Mouse (Mus musculus) heart, postnatal 36 days (tissue): Measurements from ENCODE around the gene Stk26. TPM values are rescaled to one million over a fixed set of nuclear protein-coding genes. Genes with fewer than 3 reads are reported as not detected.
A peak's percentile ranks its signal among the peaks of the same experiment; 100 is the strongest.

Experiments
- DNase-seq, 2 experiments: peaks; one replicate each; pipeline ENCODE4 v3.0.0; 2021 to 2022
- intact Hi-C: fragments of 180-260 bp; cut with DNase I; formaldehyde crosslinking; loops from one replicate; pipeline ENCODE4 v1.15.1; 2025
- total RNA-seq, 2 experiments: library from RNA; stranded (reverse); gene quantifications; 2 replicates each; pipeline ENCODE4 v1.2.3; 2021

Stk26 gene
- total RNA-seq, 2 experiments from 2014 or later: 1.8 to 2.4 TPM

GRCm38 (mm10) chrX:50924629-50925364 lies 84.0 kb downstream of the Stk26 start:
- intact Hi-C loops: loop anchor here (5.0 kb wide), 1 partner anchor 247 kb away; no protein-coding TSS in a partner anchor
- DNase-seq: peak; percentile 5 to 11

- DNase-seq: no peak
- intact Hi-C loops: loop anchor here (5.0 kb wide), 1 partner anchor 250 kb away; no protein-coding TSS in a partner anchor
Observed at GRCm38 (mm10) chrX:50926893-50927545, 86.2 kb downstream of the Stk26 start.

- intact Hi-C loops: no loop called here
- no peak for DNase-seq
Observed at GRCm38 (mm10) chrX:50930309-50930708, 89.5 kb downstream of the Stk26 start.

GRCm38 (mm10) chrX:50937117-50937516 lies 96.3 kb downstream of the Stk26 start:
- DNase-seq: no peak
- intact Hi-C loops: no loop called here

- DNase-seq: no peak
- intact Hi-C loops: no loop called here
Observed at GRCm38 (mm10) chrX:50942610-50943009, 101.8 kb downstream of the Stk26 start, which contains the start of gene Frmd7. Frmd7 (minus strand) TSS chrX:50942710.

Other genes with a start within 250 kb of the Stk26 start
- not detected for gene Frmd7, start 101.7 kb downstream of the Stk26 start, total RNA-seq
- gene Rap2c, start 177.0 kb downstream of the Stk26 start, total RNA-seq: 10 to 100 TPM; 20.4 to 21.4 TPM